Mouse (Mus musculus) spleen, adult 12 weeks (tissue): ENCODE measurements around the gene Akap1.

ENCODE experiments used
- DNase-seq: peaks from one replicate; pipeline ENCODE4 v3.0.0; 2022; ENCODE audit warnings: low spot score

The Akap1 gene

GRCm38 (mm10) chr11:88878011-88878410 lies 13.6 kb upstream of the Akap1 start:
- no peak for DNase-seq

GRCm38 (mm10) chr11:88873667-88874030 lies 9.3 kb upstream of the Akap1 start:
- DNase-seq = no peak

GRCm38 (mm10) chr11:88873027-88873666 lies 8.8 kb upstream of the Akap1 start:
- no peak for DNase-seq

GRCm38 (mm10) chr11:88869443-88869842 lies 5.1 kb upstream of the Akap1 start:
- no peak for DNase-seq

GRCm38 (mm10) chr11:88863904-88864457 lies 405 bp downstream of the Akap1 start:
- no peak for DNase-seq

- no peak for DNase-seq
Observed at GRCm38 (mm10) chr11:88863071-88863903, 1.1 kb downstream of the Akap1 start.

- no peak for DNase-seq
Observed at GRCm38 (mm10) chr11:88862355-88862754, 2.0 kb downstream of the Akap1 start.

- no peak for DNase-seq
Observed at GRCm38 (mm10) chr11:88861060-88861459, 3.3 kb downstream of the Akap1 start.

- DNase-seq = no peak
Observed at GRCm38 (mm10) chr11:88860641-88861040, 3.7 kb downstream of the Akap1 start.

GRCm38 (mm10) chr11:88857311-88858005 lies 6.9 kb downstream of the Akap1 start:
- no peak for DNase-seq

GRCm38 (mm10) chr11:88856383-88856782 lies 8.0 kb downstream of the Akap1 start:
- DNase-seq = no peak

GRCm38 (mm10) chr11:88855795-88856194 lies 8.6 kb downstream of the Akap1 start:
- no peak for DNase-seq

- no peak for DNase-seq
Observed at GRCm38 (mm10) chr11:88853588-88853987, 10.8 kb downstream of the Akap1 start.

- DNase-seq = no peak
Observed at GRCm38 (mm10) chr11:88852806-88853205, 11.6 kb downstream of the Akap1 start.

GRCm38 (mm10) chr11:88851049-88851825 lies 13.1 kb downstream of the Akap1 start:
- no peak for DNase-seq

GRCm38 (mm10) chr11:88849732-88850131 lies 14.7 kb downstream of the Akap1 start:
- no peak for DNase-seq

GRCm38 (mm10) chr11:88849284-88849683 lies 15.1 kb downstream of the Akap1 start:
- DNase-seq = no peak

GRCm38 (mm10) chr11:88848590-88848989 lies 15.8 kb downstream of the Akap1 start:
- no peak for DNase-seq

GRCm38 (mm10) chr11:88847281-88848006 lies 16.9 kb downstream of the Akap1 start:
- no peak for DNase-seq

- no peak for DNase-seq
Observed at GRCm38 (mm10) chr11:88844384-88844783, 20.0 kb downstream of the Akap1 start.

- DNase-seq = no peak
Observed at GRCm38 (mm10) chr11:88843305-88843704, 21.1 kb downstream of the Akap1 start.
